Mouse (Mus musculus): ENCODE measurements around the gene Man2b2.

GRCm38 (mm10) chr5:36839032-36839431 is 8.6 kb upstream of the Man2b2 start:
- no peak for TF ChIP-seq POLR2A (IDR thresholded peaks at IDR 0.05; ENCODE audit: borderline replicate concordance, low read depth, low read length)
- no peak for TF ChIP-seq CTCF (IDR thresholded peaks at IDR 0.05; ENCODE audit: low read depth, low read length)

Data from bone marrow macrophage, adult 2 months (primary cell).